Mouse (Mus musculus) thymus, adult 18-20 months (tissue): ENCODE data around the gene Iqcd.

Source experiments
- DNase-seq, 2 experiments: peaks; one replicate each; pipeline ENCODE4 v3.0.0; 2022; ENCODE audit warnings: mixed read lengths in 2 of 2

Gene Iqcd

GRCm38 (mm10) chr5:120574469-120575063, 14.2 kb upstream of the Iqcd start:
- DNase-seq: no peak

- peak in 1 of 2 experiments; percentile 64 for DNase-seq
Observed at GRCm38 (mm10) chr5:120576781-120577301, 12.0 kb upstream of the Iqcd start.

- peak; percentile 62 to 74 for DNase-seq
Observed at GRCm38 (mm10) chr5:120577935-120578441, 10.8 kb upstream of the Iqcd start.

GRCm38 (mm10) chr5:120578504-120579081, 10.2 kb upstream of the Iqcd start:
- peak; percentile 72 to 85 for DNase-seq

GRCm38 (mm10) chr5:120579211-120579897, 9.5 kb upstream of the Iqcd start:
- peak in 1 of 2 experiments; percentile 43 for DNase-seq

GRCm38 (mm10) chr5:120579898-120580626, 8.8 kb upstream of the Iqcd start:
- peak in 1 of 2 experiments; percentile 62 for DNase-seq

GRCm38 (mm10) chr5:120582002-120582401, 6.8 kb upstream of the Iqcd start:
- DNase-seq: no peak

- no peak for DNase-seq
Observed at GRCm38 (mm10) chr5:120583511-120583910, 5.3 kb upstream of the Iqcd start.

- DNase-seq: no peak
Observed at GRCm38 (mm10) chr5:120584968-120585367, 3.8 kb upstream of the Iqcd start.

- DNase-seq: no peak
Observed at GRCm38 (mm10) chr5:120586741-120587615, 1.8 kb upstream of the Iqcd start.

- peak; percentile 46 to 64 for DNase-seq
Observed at GRCm38 (mm10) chr5:120587616-120587926, 1.2 kb upstream of the Iqcd start.

GRCm38 (mm10) chr5:120587940-120588568, 762 bp upstream of the Iqcd start:
- DNase-seq: no peak

GRCm38 (mm10) chr5:120590356-120591010, 1.7 kb downstream of the Iqcd start:
- DNase-seq: no peak

- no peak for DNase-seq
Observed at GRCm38 (mm10) chr5:120592141-120592540, 3.3 kb downstream of the Iqcd start.

GRCm38 (mm10) chr5:120594485-120594884, 5.7 kb downstream of the Iqcd start:
- no peak for DNase-seq

GRCm38 (mm10) chr5:120599625-120600024, 10.8 kb downstream of the Iqcd start:
- no peak for DNase-seq

- no peak for DNase-seq
Observed at GRCm38 (mm10) chr5:120600946-120601668, 12.3 kb downstream of the Iqcd start.

GRCm38 (mm10) chr5:120602210-120602609, 13.4 kb downstream of the Iqcd start:
- no peak for DNase-seq

GRCm38 (mm10) chr5:120603515-120603914, 14.7 kb downstream of the Iqcd start:
- DNase-seq: no peak

GRCm38 (mm10) chr5:120604839-120605238, 16.0 kb downstream of the Iqcd start:
- DNase-seq: peak; percentile 49 to 64
